9 mouse cellular contexts compared by ENCODE assay signal in the genomic region with DNA sequence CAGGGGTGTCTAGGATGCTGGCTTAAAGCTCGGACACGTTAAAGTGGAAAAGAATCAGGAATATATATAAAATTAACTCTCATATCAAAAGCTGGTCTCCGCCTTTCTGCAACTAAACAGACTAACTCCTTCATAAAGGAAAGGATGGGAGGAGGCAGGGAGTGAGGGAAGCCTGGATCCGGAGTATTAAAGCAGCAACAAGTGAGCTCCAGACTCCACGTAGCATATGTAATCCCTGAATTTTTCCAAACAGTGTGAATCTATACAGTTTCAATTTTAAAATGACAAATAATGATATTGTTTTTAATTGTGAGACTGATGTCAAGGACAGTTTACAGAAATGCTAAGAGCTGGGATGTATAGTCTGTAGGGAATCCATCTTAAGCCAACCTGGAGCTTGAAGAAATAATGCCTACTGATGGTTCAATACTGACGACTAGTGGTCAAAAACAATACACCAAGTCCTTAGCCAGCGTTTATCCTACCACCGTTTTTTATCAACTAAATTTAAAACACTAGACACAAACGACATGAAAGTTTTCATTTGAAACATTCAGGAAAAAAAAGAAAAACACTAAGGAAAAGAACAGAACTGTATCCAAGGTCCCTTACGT.
DNase-seq lines count a peak whose midpoint lies in the region; ATAC-seq and TF ChIP-seq lines count a peak whose summit lies in the region.
"Had no signal": no experiment of that assay in that cellular context is flagged by ENCODE, and none has a peak within 500 bp of the region (broad histone marks: within the 10 kb centered on the region; RNA-seq: fewer than 3 reads in every experiment).

No protein-coding gene starts in this region.

- 58% methylated on average over 10 of the region's 10 CpGs for WGBS in forebrain, embryonic 11.5 days
- WGBS in forebrain, embryonic 10.5 days = 58% methylated on average over 10 of the region's 10 CpGs
- 42% methylated on average over 10 of the region's 10 CpGs for WGBS in lung, embryonic 14.5 days
- 56% methylated on average over 10 of the region's 10 CpGs for WGBS in limb, embryonic 12.5 days

- no peaks in the 10 kb centered on the region for H3K36me3 ChIP-seq in forebrain, embryonic 11.5 days (ENCODE audit: control insufficient read depth, insufficient read depth, low read length)
- peaks cover under 1% of the 10 kb centered on the region; the same call in 1 of the 2 replicates for H3K36me3 ChIP-seq in forebrain, embryonic 10.5 days (replicated peaks)
- H3K36me3 ChIP-seq in lung, embryonic 14.5 days (ENCODE audit: insufficient read depth) = no peaks in the 10 kb centered on the region
- no peaks in the 10 kb centered on the region for H3K36me3 ChIP-seq in limb, embryonic 12.5 days
- H3K36me3 ChIP-seq: heart, embryonic 13.5 days had no signal

- no peak overlapping the region for H3K9ac ChIP-seq in forebrain, embryonic 11.5 days (ENCODE audit: low read length)
- H3K9ac ChIP-seq in lung, embryonic 14.5 days = no peak overlapping the region
- H3K9ac ChIP-seq in limb, embryonic 12.5 days (replicated peaks) = no peak overlapping the region
- H3K9ac ChIP-seq: heart, embryonic 13.5 days had no signal

- H3K9me3 ChIP-seq in forebrain, embryonic 11.5 days (ENCODE audit: control insufficient read depth, low read length) = no peaks in the 10 kb centered on the region
- no peaks in the 10 kb centered on the region for H3K9me3 ChIP-seq in forebrain, embryonic 10.5 days
- no peaks in the 10 kb centered on the region for H3K9me3 ChIP-seq in lung, embryonic 14.5 days (ENCODE audit: low read depth, low read length)
- H3K9me3 ChIP-seq in limb, embryonic 12.5 days = no peaks in the 10 kb centered on the region
- H3K9me3 ChIP-seq: heart, embryonic 13.5 days had no signal

- no peak overlapping the region for H3K4me3 ChIP-seq in forebrain, embryonic 11.5 days (ENCODE audit: low read depth, low read length)
- H3K4me3 ChIP-seq in forebrain, embryonic 10.5 days = no peak overlapping the region
- H3K4me3 ChIP-seq in lung, embryonic 14.5 days (ENCODE audit: low read depth, low read length) = no peak overlapping the region
- H3K4me3 ChIP-seq in limb, embryonic 12.5 days (replicated peaks) = no peak overlapping the region
- H3K4me3 ChIP-seq: heart, embryonic 13.5 days had no signal

- ATAC-seq in forebrain, embryonic 11.5 days (replicated peaks; ENCODE audit: low FRiP score) = peak; percentile 74
- peak; percentile 71; the same call in 1 of the 2 replicates for ATAC-seq in lung, embryonic 14.5 days (ENCODE audit: insufficient read depth)
- ATAC-seq in limb, embryonic 12.5 days (ENCODE audit: insufficient number of reproducible peaks, insufficient read depth, low FRiP score, low TSS enrichment, low read depth) = peak; percentile 73; the same call in 1 of the 2 replicates

- no peaks in the 10 kb centered on the region for H3K4me1 ChIP-seq in forebrain, embryonic 11.5 days (replicated peaks; ENCODE audit: control insufficient read depth, insufficient read depth, low read length)
- H3K4me1 ChIP-seq in forebrain, embryonic 10.5 days = peaks cover 8% of the 10 kb centered on the region; the same call in 1 of the 2 replicates
- H3K4me1 ChIP-seq in lung, embryonic 14.5 days (ENCODE audit: insufficient read depth) = no peaks in the 10 kb centered on the region
- H3K4me1 ChIP-seq in limb, embryonic 12.5 days (replicated peaks) = no peaks in the 10 kb centered on the region
- H3K4me1 ChIP-seq: heart, embryonic 13.5 days had no signal

- DNase-seq in forebrain, embryonic 11.5 days (ENCODE audit: low spot score) = no peak
- DNase-seq in forebrain, embryonic 10.5 days (ENCODE audit: extremely low spot score, low spot score) = no peak
- DNase-seq in lung, embryonic 14.5 days = peak; percentile 87
- no peak for DNase-seq in lung, adult 18-20 months
- DNase-seq in embryo, embryonic 9.5 days (ENCODE audit: extremely low spot score) = peak; percentile 34
- DNase-seq in skeletal muscle tissue, adult 2 months (ENCODE audit: low read depth, low spot score) = peak; percentile 27
- no peak for DNase-seq in testis, postnatal 10 days (ENCODE audit: low spot score)

- no peak overlapping the region for H3K27ac ChIP-seq in forebrain, embryonic 11.5 days (ENCODE audit: low read depth, low read length)
- no peak overlapping the region for H3K27ac ChIP-seq in forebrain, embryonic 10.5 days
- no peak overlapping the region for H3K27ac ChIP-seq in lung, embryonic 14.5 days (ENCODE audit: low read depth)
- H3K27ac ChIP-seq in limb, embryonic 12.5 days = no peak overlapping the region
- H3K27ac ChIP-seq: heart, embryonic 13.5 days had no signal

- H3K27me3 ChIP-seq in forebrain, embryonic 11.5 days (ENCODE audit: control insufficient read depth, insufficient read depth, low read length) = no peaks in the 10 kb centered on the region
- no peaks in the 10 kb centered on the region for H3K27me3 ChIP-seq in forebrain, embryonic 10.5 days (ENCODE audit: poor library complexity, severe bottlenecking)
- H3K27me3 ChIP-seq in lung, embryonic 14.5 days (ENCODE audit: insufficient read depth, low read length) = no peaks in the 10 kb centered on the region
- H3K27me3 ChIP-seq in limb, embryonic 12.5 days = no peaks in the 10 kb centered on the region
- H3K27me3 ChIP-seq: heart, embryonic 13.5 days had no signal

- no peak overlapping the region for H3K4me2 ChIP-seq in forebrain, embryonic 11.5 days (ENCODE audit: low read depth, low read length, severe bottlenecking)
- no peak overlapping the region for H3K4me2 ChIP-seq in lung, embryonic 14.5 days
- H3K4me2 ChIP-seq in limb, embryonic 12.5 days = no peak overlapping the region
- H3K4me2 ChIP-seq: heart, embryonic 13.5 days had no signal

- TF ChIP-seq CTCF in lung, embryonic 14.5 days (IDR thresholded peaks at IDR 0.05; ENCODE audit: low read depth) = peak; percentile 85

Comparison
In these comparisons a context has a peak if more than half of its experiments do, and no peak if none do; other contexts are left out.
1. DNase-seq: peak in lung, embryonic 14.5 days (single experiment), embryo, embryonic 9.5 days (single experiment) and skeletal muscle tissue, adult 2 months (single experiment); none in forebrain, embryonic 11.5 days (single experiment), forebrain, embryonic 10.5 days (single experiment), lung, adult 18-20 months (0 of 2) and testis, postnatal 10 days (single experiment).
2. Peak in every context shown above with its lines, with median percentiles within 50 percentile points of each other: ATAC-seq.